Mouse (Mus musculus) heart, adult 2 months (tissue): ENCODE data around the gene Tectb. TPM values are rescaled to one million over a fixed set of nuclear protein-coding genes. Genes with fewer than 3 reads are reported as not detected.
A peak's percentile ranks its signal among the peaks of the same experiment; 100 is the strongest.

Source experiments
- DNase-seq, 2 experiments: peaks; one replicate each; pipeline ENCODE4 v3.0.0; 2021
- H3K27ac ChIP-seq: fragments of 200-600 bp; 2 replicates; pipeline ENCODE4 v1.8.1; 2022
- H3K27me3 ChIP-seq: fragments of 200-500 bp; 2 replicates; pipeline ENCODE4 v1.6.1; 2012; ENCODE audit warnings: mild to moderate bottlenecking, low read length, inconsistent platforms, mixed read lengths; ENCODE audit not compliant: control insufficient read depth, insufficient read depth
- H3K36me3 ChIP-seq: fragments of 200-500 bp; 2 replicates; pipeline ENCODE4 v1.6.1; 2012; ENCODE audit warnings: low read length, inconsistent platforms; ENCODE audit not compliant: control insufficient read depth, insufficient read depth
- H3K4me1 ChIP-seq: fragments of 200-500 bp; 2 replicates; pipeline ENCODE4 v1.6.1; 2011; ENCODE audit warnings: low read length; ENCODE audit not compliant: control insufficient read depth, insufficient read depth
- H3K4me3 ChIP-seq: fragments of 200-600 bp; 2 replicates; pipeline ENCODE4 v1.8.1; 2022
- H3K79me2 ChIP-seq: fragments of 200-500 bp; replicated peaks from 2 replicates; pipeline ENCODE4 v1.6.1; 2012; ENCODE audit warnings: mild to moderate bottlenecking, inconsistent platforms, low read length, moderate library complexity, mixed read lengths; ENCODE audit not compliant: control insufficient read depth, insufficient read depth
- H3K9ac ChIP-seq: fragments of 200-500 bp; 2 replicates; pipeline ENCODE4 v1.6.1; 2012; ENCODE audit warnings: low read depth, mild to moderate bottlenecking, control low read depth, inconsistent platforms, low read length, mixed read lengths
- CTCF ChIP-seq: fragments of 200-600 bp; IDR thresholded peaks from 2 replicates; pipeline ENCODE4 v1.8.1; 2022; ENCODE audit warnings: antibody characterized with exemption, mild to moderate bottlenecking, moderate library complexity
- EP300 ChIP-seq: fragments of 200-500 bp; IDR thresholded peaks from 2 replicates; pipeline ENCODE4 v1.6.1; 2011; ENCODE audit warnings: low read depth, low read length, control low read depth; ENCODE audit not compliant: insufficient read depth
- POLR2A ChIP-seq: fragments of 200-500 bp; IDR thresholded peaks from 2 replicates; pipeline ENCODE4 v1.6.1; 2011; ENCODE audit warnings: mild to moderate bottlenecking, low read depth, low read length, control low read depth; ENCODE audit not compliant: insufficient read depth
- WGBS: fragments of 180-500 bp; shearing (Covaris S2); methylation state at CpG from one replicate; pipeline ENCODE4 v1.1.7; 2018; 5-methylcytosine and 5-hydroxymethylcytosine counted together
- intact Hi-C: fragments of 180-260 bp; cut with DNase I; formaldehyde crosslinking; loops from one replicate; pipeline ENCODE4 v1.15.1; 2025
- microRNA-seq, 2 experiments: library from miRNA; unstranded; fragments of <30 nt; microRNA quantifications; one replicate each; pipeline ENCODE4 v1.2.0; 2021
- polyA plus RNA-seq: library from polyadenylated mRNA; depleted of rRNA; stranded (reverse); fragments of >200 nt; gene quantifications from 2 replicates; pipeline ENCODE4 v1.2.3, GENCODE M21; 2012; rRNA removed
- total RNA-seq, 2 experiments: library from RNA; stranded (reverse); gene quantifications; 2 replicates each; pipeline ENCODE4 v1.2.3; 2021

The Tectb gene
- total and polyA plus RNA-seq, 3 experiments, result 0.16 to 0.23 (median 0.21) TPM

DNA sequence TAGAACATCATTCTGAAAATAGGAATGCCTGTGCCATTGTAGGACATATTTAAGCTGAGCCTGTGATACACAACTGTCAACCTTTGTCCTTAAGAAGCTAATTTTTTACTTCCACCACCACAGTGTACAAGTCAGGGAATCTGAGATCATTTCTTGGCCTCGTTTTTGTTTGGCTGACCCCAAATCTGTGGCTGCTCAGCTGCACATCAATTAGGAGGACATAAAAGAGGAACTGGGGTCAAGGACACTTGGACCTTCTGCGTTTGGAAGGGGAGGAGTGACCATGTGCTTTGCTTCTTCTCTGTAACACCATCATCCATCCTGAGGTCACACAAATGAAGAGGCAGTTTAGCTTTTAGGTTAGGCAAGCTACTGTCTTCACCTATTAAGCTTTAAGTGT, 55.5 kb downstream of the Tectb start:
- H3K36me3 ChIP-seq, result no peaks in the 10 kb centered on the region
- H3K27me3 ChIP-seq, result no peaks in the 10 kb centered on the region; the same call in 1 of the 2 replicates
- no peaks in the 10 kb centered on the region for H3K79me2 ChIP-seq
- peaks cover 3% of the 10 kb centered on the region for H3K4me1 ChIP-seq
- TF ChIP-seq EP300, result no peak
- 35% methylated on average over 2 of the region's 2 CpGs for WGBS
- no peak overlapping the region for H3K27ac ChIP-seq
- no peak overlapping the region for H3K4me3 ChIP-seq
- DNase-seq, result no peak
- no peak overlapping the region for H3K9ac ChIP-seq
- intact Hi-C loops, result no loop called here

DNA sequence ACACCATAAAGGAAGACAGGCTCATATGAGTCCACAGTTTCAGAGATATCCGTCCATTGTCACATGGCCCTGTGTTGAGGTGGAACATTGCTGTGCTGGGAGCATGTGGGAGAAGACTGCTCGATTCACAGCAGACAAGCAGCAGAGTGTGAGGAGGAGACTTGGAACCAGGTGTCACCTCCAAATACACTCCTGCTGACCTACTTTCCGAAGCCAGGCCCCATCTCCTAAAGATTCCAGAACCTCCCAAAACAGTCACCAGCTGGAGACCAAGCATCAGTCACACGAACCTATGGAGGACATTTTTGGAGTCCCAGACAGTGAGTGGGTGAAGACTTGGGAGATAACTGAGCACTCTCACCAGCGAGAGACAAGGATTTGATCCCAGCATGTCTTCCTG, 56.0 kb downstream of the Tectb start:
- H3K79me2 ChIP-seq, result no peaks in the 10 kb centered on the region
- no peak for DNase-seq
- no peak overlapping the region for H3K9ac ChIP-seq
- no peaks in the 10 kb centered on the region for H3K36me3 ChIP-seq
- peaks cover 3% of the 10 kb centered on the region for H3K4me1 ChIP-seq
- 74% methylated on average over 5 of the region's 5 CpGs for WGBS
- TF ChIP-seq CTCF (no peak), EP300 (no peak), POLR2A (no peak)
- no peak overlapping the region for H3K27ac ChIP-seq
- no peak overlapping the region for H3K4me3 ChIP-seq
- no peaks in the 10 kb centered on the region; the same call in 1 of the 2 replicates for H3K27me3 ChIP-seq
- intact Hi-C loops, result no loop called here

GRCm38 (mm10) chr19:55239766-55240426, 59.4 kb downstream of the Tectb start:
- Histone ChIP-seq H3K9ac (no peak overlapping the region), H3K79me2 (no peaks in the 10 kb centered on the region), H3K36me3 (no peaks in the 10 kb centered on the region), H3K27ac (no peak overlapping the region), H3K4me3 (no peak overlapping the region), H3K27me3 (no peaks in the 10 kb centered on the region; the same call in 1 of the 2 replicates), H3K4me1 (no peaks in the 10 kb centered on the region)
- intact Hi-C loops, result no loop called here
- no peak for TF ChIP-seq CTCF
- no peak for TF ChIP-seq EP300
- TF ChIP-seq POLR2A, result no peak
- DNase-seq, result no peak
- 74% methylated on average over 6 of the region's 6 CpGs for WGBS

GRCm38 (mm10) chr19:55241186-55241645, 60.7 kb downstream of the Tectb start, which contains the start of gene Gucy2g:
TSS of gene Gucy2g (minus strand) at chr19:55241236.
- no peaks in the 10 kb centered on the region; the same call in 1 of the 2 replicates for H3K27me3 ChIP-seq
- TF ChIP-seq CTCF (no peak), POLR2A (no peak), EP300 (no peak)
- WGBS, result 72% methylated on average over 6 of the region's 6 CpGs
- DNase-seq, result no peak
- H3K79me2 ChIP-seq, result no peaks in the 10 kb centered on the region
- intact Hi-C loops, result no loop called here
- no peaks in the 10 kb centered on the region for H3K36me3 ChIP-seq
- H3K4me3 ChIP-seq, result no peak within 1 kb of the TSS
- H3K4me1 ChIP-seq, result 0 out of 2 replicates have a peak, but pooled peaks cover 1% of the 10 kb centered on the region
- no peak within 1 kb of the TSS for H3K27ac ChIP-seq
- H3K9ac ChIP-seq, result no peak within 1 kb of the TSS

DNA sequence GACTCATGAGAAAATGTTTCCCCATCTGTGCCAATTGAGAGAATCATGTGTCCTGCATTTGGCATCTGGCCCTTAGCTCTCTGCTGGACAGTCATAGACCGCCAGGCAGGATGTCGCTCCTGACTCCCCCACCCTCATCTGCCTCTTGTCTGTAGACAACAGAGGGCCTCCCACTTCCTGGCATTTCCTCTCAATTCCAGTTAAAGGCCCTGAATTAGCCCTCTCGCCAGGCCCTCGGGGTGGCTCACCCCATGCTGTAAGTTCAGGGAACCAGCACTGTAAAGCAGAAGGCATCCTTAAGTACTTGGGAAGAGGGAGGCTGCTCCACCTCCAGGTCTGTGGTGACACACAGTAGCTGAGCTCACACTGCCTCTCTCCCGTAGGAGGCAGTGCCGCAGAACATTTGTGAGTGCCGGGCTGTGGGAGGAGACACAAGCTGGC, 64.3 kb downstream of the Tectb start:
- peak; percentile 62 to 81 for DNase-seq
- Histone ChIP-seq H3K79me2 (no peaks in the 10 kb centered on the region), H3K4me1 (0 out of 2 replicates have a peak, but pooled peaks cover 1% of the 10 kb centered on the region), H3K27me3 (no peaks in the 10 kb centered on the region), H3K4me3 (no peak overlapping the region), H3K27ac (peak overlapping the region; percentile 68), H3K9ac (peak overlapping the region; percentile 3; the same call in 1 of the 2 replicates), H3K36me3 (no peaks in the 10 kb centered on the region)
- WGBS, result 11% methylated on average over 7 of the region's 7 CpGs
- TF ChIP-seq EP300 (0 out of 2 replicates have a peak, but pooled peaks have one; percentile 59), POLR2A (peak; percentile 45; the same call in 1 of the 2 replicates), CTCF (peak; percentile 53)
- intact Hi-C loops, result no loop called here

Small RNAs within 50 kb of the gene (microRNA-seq; reads per million reads assigned to microRNA genes)
- 0.77 to 1.1 reads per million in 2 experiments for gene Mir6715

Other genes with a start within 250 kb of the Tectb start
- 100 to 1,000 TPM; 149 to 173 TPM for gene Gpam, start 53.5 kb upstream of the Tectb start, total RNA-seq
- 75.4 and 121 TPM in 2 replicates for gene Gpam, start 53.5 kb upstream of the Tectb start, polyA plus RNA-seq
- gene Gucy2g, start 60.5 kb downstream of the Tectb start, total RNA-seq, result under 1 TPM in 1 of 2 experiments, not detected in 1; 0.07 TPM
- gene Gucy2g, start 60.5 kb downstream of the Tectb start, polyA plus RNA-seq, result 0.12 TPM in 2 replicates
- gene Acsl5, start 71.2 kb downstream of the Tectb start, total RNA-seq, result 10 to 100 TPM; 12.5 to 14.7 TPM
- 8.0 and 9.0 TPM in 2 replicates for gene Acsl5, start 71.2 kb downstream of the Tectb start, polyA plus RNA-seq
- 10 to 100 TPM; 19.6 to 22.1 TPM for gene Zdhhc6, start 135.3 kb downstream of the Tectb start, total RNA-seq
- 10.4 and 14.1 TPM in 2 replicates for gene Zdhhc6, start 135.3 kb downstream of the Tectb start, polyA plus RNA-seq
- gene Vti1a, start 135.6 kb downstream of the Tectb start, total RNA-seq, result 10 to 100 TPM; 15.6 to 16.3 TPM
- gene Vti1a, start 135.6 kb downstream of the Tectb start, polyA plus RNA-seq, result 6.2 and 9.4 TPM in 2 replicates